Mouse (Mus musculus): ENCODE data around the gene Mrpl53.

Mrpl53 gene

GRCm38 (mm10) chr6:83108762-83109668, at the start of gene Mrpl53:
Gene Mrpl53 (plus strand): TSS chr6:83109040.
- DNase-seq (ENCODE audit: low spot score in 2 of 2): peak; percentile 63 to 74

GRCm38 (mm10) chr6:83065995-83066394, 42.8 kb upstream of the Mrpl53 start:
- DNase-seq (ENCODE audit: low spot score in 2 of 2): no peak

GRCm38 (mm10) chr6:83066441-83066840, 42.4 kb upstream of the Mrpl53 start:
- no peak for DNase-seq (ENCODE audit: low spot score in 2 of 2)

DNA sequence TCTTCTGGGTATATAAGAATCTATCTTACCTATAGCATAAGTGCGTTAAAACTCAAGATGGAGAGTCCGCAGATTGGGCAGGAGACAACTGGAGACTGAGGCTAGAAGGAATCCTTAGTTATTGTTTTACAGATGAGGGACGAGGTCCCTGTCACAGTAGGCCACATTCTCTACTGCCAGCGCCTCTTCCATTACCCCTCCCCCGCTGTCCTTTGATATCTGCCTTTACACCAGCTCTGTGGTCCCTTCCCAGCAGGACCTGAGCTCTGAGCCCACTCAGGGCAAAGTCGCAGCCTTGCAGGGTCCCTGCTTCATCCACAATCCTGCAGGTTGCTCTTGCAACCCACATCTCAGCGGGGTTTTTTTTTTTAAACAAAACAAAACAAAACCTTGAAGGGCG, 40.6 kb upstream of the Mrpl53 start:
- DNase-seq (ENCODE audit: low spot score in 2 of 2): no peak

- no peak for DNase-seq (ENCODE audit: low spot score in 2 of 2)
Measured at GRCm38 (mm10) chr6:83068706-83069487, 39.9 kb upstream of the Mrpl53 start.

DNA sequence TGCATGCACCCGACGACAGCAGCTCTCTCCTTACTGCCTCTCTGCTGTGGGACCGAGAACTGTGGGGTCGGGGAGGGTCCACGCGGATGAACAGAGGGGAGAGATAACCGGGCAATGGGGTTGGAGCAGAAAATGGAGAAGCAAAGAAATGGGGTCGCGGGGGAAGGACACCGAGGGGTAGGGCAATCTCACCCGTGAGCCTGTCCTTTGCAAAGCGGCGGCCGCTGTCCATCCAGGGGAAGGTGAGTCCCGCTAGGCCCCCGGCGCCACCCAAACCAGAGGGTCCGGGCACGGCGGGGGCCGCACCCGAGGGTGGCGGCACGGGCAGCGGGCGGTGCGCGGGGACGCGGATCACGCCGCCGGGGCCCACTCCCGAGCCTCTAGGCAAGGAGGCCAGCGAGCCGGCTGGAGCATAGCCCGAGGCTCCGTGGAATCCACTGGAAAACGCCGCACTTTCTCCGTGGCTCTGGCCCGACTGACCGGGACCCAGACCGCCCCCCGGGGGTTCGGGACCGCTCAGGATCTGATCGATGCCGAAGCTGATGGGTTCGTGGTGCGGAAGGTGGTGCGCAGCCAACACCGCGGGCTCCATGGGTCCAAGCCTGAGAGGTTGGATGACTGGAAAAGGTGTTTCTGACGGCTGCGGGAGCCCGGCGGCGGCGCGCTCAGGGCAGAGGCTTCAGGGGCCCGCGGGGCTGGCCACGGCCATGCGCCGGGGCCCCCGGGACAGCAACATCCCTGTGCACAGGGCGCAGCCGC, 39.2 kb upstream of the Mrpl53 start:
- DNase-seq (ENCODE audit: low spot score in 2 of 2): no peak

GRCm38 (mm10) chr6:83070247-83070310, 38.8 kb upstream of the Mrpl53 start, which contains the start of gene Tlx2:
Gene Tlx2 (minus strand): TSS chr6:83070293.
- no peak for DNase-seq (ENCODE audit: low spot score in 2 of 2)

DNA sequence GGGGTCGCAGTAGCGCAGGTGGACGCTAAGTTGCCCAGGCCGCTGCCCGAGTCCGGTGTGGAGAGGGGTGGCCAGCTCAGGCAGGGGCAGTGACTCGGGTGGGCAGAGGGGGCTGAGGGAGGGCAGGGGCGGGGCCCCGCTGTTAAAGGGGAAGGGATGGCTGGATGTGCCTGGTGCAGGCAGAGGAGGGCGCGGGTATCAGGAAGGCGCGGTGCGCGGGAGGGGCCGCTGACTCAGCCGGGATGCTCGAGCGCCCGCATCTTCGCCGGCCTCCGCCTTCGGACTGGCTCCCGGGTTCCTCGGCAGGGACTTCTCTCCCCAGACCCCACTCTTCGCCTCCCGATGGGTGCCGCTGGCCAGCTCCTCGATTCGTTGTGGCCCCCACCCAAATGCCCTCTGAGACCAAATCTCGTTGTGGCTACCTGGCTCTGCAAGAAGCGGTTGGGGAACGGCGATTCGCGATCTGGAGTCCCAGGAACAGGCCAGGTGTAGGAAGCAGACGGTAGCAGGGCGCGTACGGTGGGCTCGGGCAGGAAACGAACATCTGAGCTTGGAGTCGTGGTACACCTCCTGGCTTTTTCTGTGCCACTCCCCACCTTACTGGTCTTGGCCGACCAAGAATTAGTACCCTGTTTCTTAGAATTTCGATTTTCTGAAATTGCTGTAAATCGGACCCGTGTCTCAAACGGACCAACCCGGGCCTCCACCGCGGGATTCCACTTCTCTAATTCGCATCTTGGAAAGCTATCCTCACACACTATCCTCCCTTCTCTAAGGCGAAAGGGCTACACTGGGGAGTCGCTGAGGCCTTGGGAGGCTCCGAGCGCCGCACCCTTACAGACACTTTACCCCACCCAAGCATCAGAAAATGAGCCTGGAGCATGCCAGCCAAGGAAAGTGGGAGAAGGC, 38.3 kb upstream of the Mrpl53 start:
- DNase-seq (ENCODE audit: low spot score in 2 of 2): no peak

DNA sequence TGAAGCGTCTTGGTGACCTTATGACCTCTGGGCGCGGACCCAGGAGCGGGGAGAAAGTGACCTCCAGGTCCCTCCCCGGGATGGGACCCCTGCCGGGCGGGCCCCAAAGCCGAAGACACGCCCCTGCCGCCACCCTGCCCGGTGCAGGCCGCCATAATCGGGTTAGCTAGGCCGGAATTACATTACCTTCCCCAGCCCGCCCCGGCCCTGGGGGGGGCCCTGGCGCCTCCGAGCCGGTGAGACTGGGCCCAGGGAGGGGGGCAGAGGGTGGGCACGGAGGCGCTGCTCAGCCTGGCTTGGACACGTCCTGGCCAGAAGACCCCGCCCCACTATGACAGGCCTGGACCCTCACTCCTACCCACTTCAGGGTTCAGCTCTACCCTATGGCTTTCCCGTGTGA, 37.6 kb upstream of the Mrpl53 start:
- DNase-seq (ENCODE audit: low spot score in 2 of 2): no peak

GRCm38 (mm10) chr6:83074979-83075378, 33.9 kb upstream of the Mrpl53 start:
- DNase-seq (ENCODE audit: low spot score in 2 of 2): no peak

- no peak for DNase-seq (ENCODE audit: low spot score in 2 of 2)
Measured at GRCm38 (mm10) chr6:83077630-83078323, 31.1 kb upstream of the Mrpl53 start, which contains the start of gene Pcgf1. Gene Pcgf1 (plus strand): TSS chr6:83077869.

DNA sequence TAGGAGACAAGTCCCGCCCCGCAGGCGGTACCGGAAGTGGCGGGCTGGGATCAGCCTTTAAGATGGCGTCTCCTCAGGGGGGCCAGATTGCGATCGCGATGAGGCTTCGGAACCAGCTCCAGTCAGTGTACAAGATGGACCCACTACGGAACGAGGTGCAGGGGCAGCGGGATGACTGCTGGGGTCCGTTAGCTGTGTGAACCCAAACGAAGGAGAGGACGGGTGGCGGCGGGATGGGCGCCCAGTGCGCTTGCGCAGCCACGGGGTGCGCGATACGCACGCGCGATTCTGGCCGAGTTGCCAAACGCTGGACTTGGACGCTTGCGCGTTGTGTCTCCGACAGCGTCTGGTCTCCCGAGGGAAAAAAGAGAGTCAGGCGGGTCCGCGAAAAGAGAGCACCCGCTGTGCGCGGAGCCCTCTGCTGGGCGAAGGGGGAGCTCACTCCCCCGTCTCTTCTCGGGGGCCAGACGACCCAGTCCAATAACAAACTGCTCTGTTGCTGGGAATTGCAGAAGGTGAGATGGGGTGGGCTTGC, 30.4 kb upstream of the Mrpl53 start:
- DNase-seq (ENCODE audit: low spot score in 2 of 2): peak; percentile 99 to 100

GRCm38 (mm10) chr6:83080210-83080609, 28.6 kb upstream of the Mrpl53 start:
- no peak for DNase-seq (ENCODE audit: low spot score in 2 of 2)

- DNase-seq (ENCODE audit: low spot score in 2 of 2): no peak
Measured at GRCm38 (mm10) chr6:83083497-83083896, 25.3 kb upstream of the Mrpl53 start.

- DNase-seq (ENCODE audit: low spot score in 2 of 2): no peak
Measured at GRCm38 (mm10) chr6:83084477-83084876, 24.4 kb upstream of the Mrpl53 start.

- DNase-seq (ENCODE audit: low spot score in 2 of 2): no peak
Measured at GRCm38 (mm10) chr6:83086121-83087035, 22.5 kb upstream of the Mrpl53 start, which contains the start of gene Lbx2. Gene Lbx2 (plus strand): TSS chr6:83086367.

DNA sequence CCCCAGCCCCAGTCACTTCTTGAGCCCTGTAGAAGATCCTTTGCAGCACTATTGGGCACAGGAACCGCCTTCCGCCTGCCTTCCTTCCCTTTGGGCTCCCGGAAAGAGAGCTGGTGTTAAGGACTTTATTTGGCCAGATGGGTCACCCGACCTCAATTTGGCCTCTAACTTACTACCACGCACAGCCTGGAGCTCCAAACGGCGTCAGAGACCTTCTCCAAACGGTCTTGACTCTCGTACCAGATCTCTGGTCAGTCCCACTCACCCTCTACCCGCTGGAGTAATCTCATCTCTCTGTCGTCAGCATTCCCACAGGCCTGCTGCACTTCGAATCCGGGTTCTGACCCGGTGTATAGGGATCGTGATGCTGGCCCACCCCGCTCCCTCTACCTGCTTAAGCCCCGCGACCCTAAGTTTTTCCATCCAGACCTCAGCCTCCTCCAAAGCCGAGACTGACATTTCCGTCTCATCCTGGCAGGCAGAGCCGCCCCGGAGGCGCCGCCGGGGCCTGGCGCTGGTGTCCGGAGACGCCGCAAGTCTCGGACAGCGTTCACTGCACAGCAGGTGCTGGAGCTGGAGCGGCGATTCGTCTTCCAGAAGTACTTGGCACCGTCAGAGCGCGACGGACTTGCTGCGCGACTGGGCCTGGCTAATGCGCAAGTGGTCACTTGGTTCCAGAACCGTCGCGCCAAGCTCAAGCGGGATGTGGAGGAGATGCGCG, 21.5 kb upstream of the Mrpl53 start:
- DNase-seq (ENCODE audit: low spot score in 2 of 2): no peak

DNA sequence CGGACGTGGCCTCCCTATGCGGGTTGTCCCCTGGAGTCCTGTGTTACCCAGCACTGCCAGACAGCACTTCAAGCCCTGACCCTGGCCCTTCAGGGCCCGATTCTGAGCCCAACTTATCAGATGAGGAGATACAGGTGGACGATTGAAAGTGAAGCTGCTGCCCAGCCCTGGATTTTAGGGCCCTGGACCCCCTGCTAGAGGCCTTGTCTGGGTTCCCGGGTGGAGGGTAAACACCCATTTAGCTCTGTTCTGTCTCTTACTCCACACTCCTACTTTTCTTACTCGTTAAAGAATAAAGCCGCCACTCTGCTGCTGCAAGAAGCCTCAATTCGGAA, 20.9 kb upstream of the Mrpl53 start:
- no peak for DNase-seq (ENCODE audit: low spot score in 2 of 2)
